Mouse (Mus musculus): ENCODE measurements around the gene Olfr1447. TPM values are rescaled to one million over a fixed set of nuclear protein-coding genes. Genes with fewer than 3 reads are reported as not detected.

Gene Olfr1447
- total RNA-seq (2022) = not detected

DNA sequence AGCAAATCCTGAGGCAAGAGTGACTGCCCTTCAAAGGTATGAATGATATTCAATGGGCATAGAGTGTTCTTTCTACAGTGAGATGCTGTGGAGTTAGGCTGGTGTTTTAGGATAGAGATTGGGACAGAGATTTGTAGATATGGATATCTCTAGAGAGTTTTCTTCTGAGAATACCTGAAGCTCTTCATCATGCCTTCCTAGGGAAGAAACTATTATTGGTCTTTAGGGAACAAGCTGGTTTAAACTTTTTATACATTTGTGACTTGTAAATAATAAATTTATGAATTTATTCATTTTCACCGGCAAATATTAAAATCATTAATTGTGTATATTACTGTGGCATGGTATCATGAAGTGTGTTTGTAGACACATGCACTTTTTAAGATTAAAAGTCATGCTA is at the start of gene Olfr1447:
Olfr1447 (minus strand) TSS at position 101 of the 400 bp plus-strand sequence.
- DNase-seq (ENCODE audit: low spot score in 2 of 2) = no peak

DNA sequence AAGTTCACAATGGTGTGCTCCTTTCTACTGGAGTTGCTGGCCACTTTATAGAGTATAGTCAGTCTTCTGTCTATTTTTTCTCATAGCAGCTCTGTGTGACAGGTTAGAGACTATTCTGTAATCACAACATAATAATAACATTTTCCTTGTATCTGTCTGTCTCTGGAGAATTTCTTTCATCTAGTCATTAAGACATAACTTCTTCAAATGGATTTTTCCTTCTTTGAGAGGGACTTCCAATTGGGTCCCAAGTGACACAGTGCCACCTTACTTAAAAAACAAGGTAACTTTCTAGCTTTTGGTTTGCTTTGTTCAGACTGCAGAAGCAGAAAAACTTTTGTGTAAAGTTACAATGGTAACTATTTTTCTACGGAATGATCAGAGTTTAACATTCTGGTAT is 46.4 kb upstream of the Olfr1447 start, which contains the start of gene Olfr1450:
Olfr1450 (plus strand) TSS at position 301 of the 400 bp plus-strand sequence.
- no peak for DNase-seq (ENCODE audit: low spot score in 2 of 2)

- DNase-seq (ENCODE audit: low spot score in 2 of 2) = no peak
Observed at GRCm38 (mm10) chr19:12930540-12930939, 27.0 kb upstream of the Olfr1447 start, which contains the start of gene Olfr1449. TSS of gene Olfr1449 (plus strand) at chr19:12930840.

DNA sequence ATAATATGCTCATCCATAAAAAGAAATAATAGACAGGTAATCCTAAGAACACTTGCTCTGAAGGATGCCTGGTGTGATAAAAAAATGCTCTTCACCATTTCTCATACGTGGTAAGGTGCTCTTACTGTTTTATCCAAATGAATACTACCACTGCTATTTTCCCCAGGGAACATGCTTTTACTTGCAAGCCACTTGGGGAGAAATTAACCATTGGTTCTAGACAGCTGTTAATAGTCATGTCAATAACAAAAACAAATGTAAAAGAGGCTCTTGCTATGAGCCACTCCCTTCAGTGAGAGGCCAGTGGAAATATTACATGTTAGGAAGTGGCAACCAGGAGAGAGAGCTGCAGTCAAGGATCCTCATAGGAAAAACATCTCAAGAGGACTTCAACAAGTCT is 20.8 kb upstream of the Olfr1447 start, which contains the start of gene Olfr1448:
Olfr1448 (minus strand) TSS at position 101 of the 400 bp plus-strand sequence.
- DNase-seq (ENCODE audit: low spot score in 2 of 2) = no peak

DNA sequence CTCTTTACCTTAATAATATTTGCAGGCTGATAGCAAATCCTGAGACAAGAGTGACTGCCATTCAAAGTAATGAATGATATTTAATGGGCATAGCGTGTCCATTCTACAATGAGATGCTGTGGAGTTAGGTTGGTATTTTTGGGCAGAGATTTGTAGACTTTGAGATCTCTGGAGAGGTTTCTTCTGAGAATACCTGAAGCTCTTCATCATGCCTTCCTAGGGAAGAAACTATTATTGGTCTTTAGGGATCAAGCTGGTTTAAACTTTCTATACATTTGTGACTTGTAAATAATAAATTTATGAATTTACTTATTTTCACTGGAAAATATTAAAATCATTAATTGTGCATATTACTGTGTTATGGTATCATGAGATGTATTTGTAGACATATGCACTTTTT is 10.1 kb downstream of the Olfr1447 start, which contains the start of gene Olfr1446:
Olfr1446 (minus strand) TSS at position 101 of the 400 bp plus-strand sequence.
- DNase-seq (ENCODE audit: low spot score in 2 of 2) = no peak

GRCm38 (mm10) chr19:12883555-12883954 is 20.0 kb downstream of the Olfr1447 start, which contains the start of gene Olfr1445:
TSS of gene Olfr1445 (plus strand) at chr19:12883855.
- DNase-seq (ENCODE audit: low spot score in 2 of 2) = no peak

DNA sequence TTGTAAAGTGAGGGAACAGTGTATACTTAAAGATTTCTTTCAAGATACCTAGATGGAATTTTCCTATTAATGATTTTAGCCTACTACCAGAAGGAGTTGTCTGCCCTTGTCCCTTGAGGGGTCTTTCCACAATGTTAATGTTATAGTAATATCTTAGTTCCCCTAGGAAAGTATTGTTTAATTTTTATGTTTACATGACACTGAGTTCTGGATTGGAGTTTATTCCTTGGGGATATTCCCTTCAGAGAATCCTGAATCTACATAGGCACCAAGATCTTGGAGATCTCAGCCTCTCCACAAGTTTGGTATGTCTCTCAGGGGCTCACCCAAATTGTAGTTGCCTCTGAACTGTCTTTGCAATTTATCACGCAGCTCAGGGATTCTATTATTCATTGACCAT is 46.6 kb downstream of the Olfr1447 start, which contains the start of gene Olfr1444:
Olfr1444 (plus strand) TSS at position 301 of the 400 bp plus-strand sequence.
- DNase-seq (ENCODE audit: low spot score in 2 of 2) = no peak

Other genes with a start within 250 kb of the Olfr1447 start
- gene Olfr1442, start 233.3 kb downstream of the Olfr1447 start, total RNA-seq (2022) = not detected
- not detected for gene Olfr1443, start 225.6 kb downstream of the Olfr1447 start, total RNA-seq (2022)
- gene Keg1, start 208.0 kb downstream of the Olfr1447 start, total RNA-seq (2022) = not detected
- gene Cntf, start 138.1 kb downstream of the Olfr1447 start, total RNA-seq (2022) = 1 to 10 TPM in 3 of 4 experiments, under 1 TPM in 1; 0.92 to 2.5 (median 1.8) TPM
- 100 to 1,000 TPM; 130 to 182 (median 149) TPM for gene Zfp91, start 107.6 kb downstream of the Olfr1447 start, total RNA-seq (2022)
- gene Lpxn, start 107.5 kb downstream of the Olfr1447 start, total RNA-seq (2022) = under 1 TPM in 3 of 4 experiments, not detected in 1; 0.17 to 0.27 (median 0.22) TPM
- gene Gm5244, start 57.1 kb downstream of the Olfr1447 start, total RNA-seq (2022) = not detected
- gene Olfr1444, start 46.5 kb downstream of the Olfr1447 start, total RNA-seq (2022) = not detected
- not detected for gene Olfr1445, start 19.9 kb downstream of the Olfr1447 start, total RNA-seq (2022)
- gene Olfr1446, start 10.2 kb downstream of the Olfr1447 start, total RNA-seq (2022) = not detected
- not detected for gene Olfr1448, start 20.7 kb upstream of the Olfr1447 start, total RNA-seq (2022)
- not detected for gene Olfr1449, start 27.1 kb upstream of the Olfr1447 start, total RNA-seq (2022)
- gene Olfr1450, start 46.5 kb upstream of the Olfr1447 start, total RNA-seq (2022) = not detected
- not detected for gene Olfr1451, start 91.3 kb upstream of the Olfr1447 start, total RNA-seq (2022)
- gene Olfr1453, start 124.6 kb upstream of the Olfr1447 start, total RNA-seq (2022) = not detected
- gene Olfr1454, start 156.9 kb upstream of the Olfr1447 start, total RNA-seq (2022) = not detected
- gene Olfr1457, start 194.1 kb upstream of the Olfr1447 start, total RNA-seq (2022) = not detected
- gene Olfr1458, start 203.0 kb upstream of the Olfr1447 start, total RNA-seq (2022) = not detected
- not detected for gene Olfr1459, start 245.8 kb upstream of the Olfr1447 start, total RNA-seq (2022)